Mouse (Mus musculus): Measurements from ENCODE around the gene Zbtb11. TPM values are rescaled to one million over a fixed set of nuclear protein-coding genes. Genes with fewer than 3 reads are reported as not detected.
"Not testable (repeated sequence)": the region's sequence is repeated elsewhere in the genome, so short reads cannot be mapped to it uniquely, and the experiment has no call there.

Zbtb11 gene
- polyA plus RNA-seq, 1 experiment from 2014 or later, result 17.6 TPM

DNA sequence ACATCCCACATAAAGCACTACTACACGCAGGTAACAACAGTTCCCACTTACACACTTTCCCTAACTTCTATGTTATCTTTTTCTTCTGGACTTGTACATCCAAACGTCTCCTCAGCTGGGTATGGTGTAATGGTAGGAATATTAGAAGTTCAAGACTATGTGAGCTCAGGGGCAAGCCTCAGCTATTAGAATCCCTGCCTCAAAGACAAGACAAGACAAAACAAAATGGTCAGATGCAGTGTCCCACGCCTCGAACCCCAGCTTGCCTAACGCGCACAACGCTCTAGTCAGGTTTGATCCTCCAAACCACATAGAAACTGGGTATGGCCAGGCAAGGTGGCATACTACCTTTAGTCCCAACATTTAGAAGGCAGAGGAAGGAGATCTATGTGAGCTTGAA lies 46.0 kb downstream of the Zbtb11 start:
- no peaks in the 10 kb centered on the region for H3K27me3 ChIP-seq (replicated peaks)

DNA sequence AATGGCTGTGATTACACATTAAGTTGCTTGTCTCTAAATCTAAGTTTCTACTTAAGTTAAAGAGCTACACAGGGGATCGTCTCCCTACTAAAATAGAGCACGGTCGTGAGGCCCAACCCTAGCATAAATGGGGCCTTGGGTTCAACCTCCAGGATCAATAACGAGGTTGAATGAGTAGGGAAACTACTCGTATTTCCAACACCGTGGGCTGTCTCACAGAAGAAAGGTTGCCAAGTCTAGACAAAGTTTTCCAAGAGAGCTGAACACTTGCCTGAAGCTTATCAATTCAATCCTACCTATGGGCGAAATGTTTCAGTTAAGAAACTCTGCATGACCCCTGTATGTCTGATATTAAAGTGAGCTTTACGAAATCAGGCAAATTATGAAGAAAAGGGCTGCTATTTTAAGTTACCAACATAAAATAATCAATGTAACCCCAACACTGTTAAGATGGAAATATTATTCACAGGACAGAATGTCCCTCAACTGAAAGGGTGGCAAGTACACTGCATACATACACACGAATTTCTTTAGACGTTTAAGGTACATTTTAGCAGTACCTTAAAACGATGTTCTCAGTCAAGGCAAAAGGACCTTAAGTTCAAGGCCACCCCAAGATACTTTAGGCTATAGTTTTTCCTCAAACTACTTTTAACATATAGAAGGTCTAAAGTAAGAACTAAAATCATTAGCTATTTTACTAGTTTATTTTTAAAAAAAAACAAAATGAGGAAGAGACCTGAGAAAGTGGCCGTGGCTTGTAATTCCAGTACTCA lies 54.4 kb downstream of the Zbtb11 start:
- H3K27ac ChIP-seq, result peak overlapping the region; percentile 92; the same call in 1 of the 2 replicates
- H3K36me3 ChIP-seq, result peaks cover 41% of the 10 kb centered on the region
- H3K27me3 ChIP-seq (replicated peaks), result no peaks in the 10 kb centered on the region
- 31% methylated on average over 12 of the region's 12 CpGs for WGBS (ENCODE audit: insufficient replicate concordance)
- H3K4me2 ChIP-seq, result peak overlapping the region; percentile 89
- ATAC-seq, result no peak
- peak overlapping the region; percentile 95 for H3K4me3 ChIP-seq
- peaks cover 45% of the 10 kb centered on the region for H3K4me1 ChIP-seq
- H3K9me3 ChIP-seq (replicated peaks), result no peaks in the 10 kb centered on the region
- H3K9ac ChIP-seq, result peak overlapping the region; percentile 94

More for the DNA sequence above, 46.0 kb downstream of the Zbtb11 start:
- no peaks in the 10 kb centered on the region for H3K9me3 ChIP-seq (replicated peaks)
- WGBS (ENCODE audit: insufficient replicate concordance), result 83% methylated on average over 7 of the region's 7 CpGs
- ATAC-seq, result no peak
- H3K4me3 ChIP-seq, result no peak overlapping the region
- no peak overlapping the region for H3K27ac ChIP-seq
- H3K36me3 ChIP-seq, result peaks cover 72% of the 10 kb centered on the region
- H3K9ac ChIP-seq, result no peak overlapping the region
- no peak overlapping the region for H3K4me2 ChIP-seq
- no peaks in the 10 kb centered on the region for H3K4me1 ChIP-seq

DNA sequence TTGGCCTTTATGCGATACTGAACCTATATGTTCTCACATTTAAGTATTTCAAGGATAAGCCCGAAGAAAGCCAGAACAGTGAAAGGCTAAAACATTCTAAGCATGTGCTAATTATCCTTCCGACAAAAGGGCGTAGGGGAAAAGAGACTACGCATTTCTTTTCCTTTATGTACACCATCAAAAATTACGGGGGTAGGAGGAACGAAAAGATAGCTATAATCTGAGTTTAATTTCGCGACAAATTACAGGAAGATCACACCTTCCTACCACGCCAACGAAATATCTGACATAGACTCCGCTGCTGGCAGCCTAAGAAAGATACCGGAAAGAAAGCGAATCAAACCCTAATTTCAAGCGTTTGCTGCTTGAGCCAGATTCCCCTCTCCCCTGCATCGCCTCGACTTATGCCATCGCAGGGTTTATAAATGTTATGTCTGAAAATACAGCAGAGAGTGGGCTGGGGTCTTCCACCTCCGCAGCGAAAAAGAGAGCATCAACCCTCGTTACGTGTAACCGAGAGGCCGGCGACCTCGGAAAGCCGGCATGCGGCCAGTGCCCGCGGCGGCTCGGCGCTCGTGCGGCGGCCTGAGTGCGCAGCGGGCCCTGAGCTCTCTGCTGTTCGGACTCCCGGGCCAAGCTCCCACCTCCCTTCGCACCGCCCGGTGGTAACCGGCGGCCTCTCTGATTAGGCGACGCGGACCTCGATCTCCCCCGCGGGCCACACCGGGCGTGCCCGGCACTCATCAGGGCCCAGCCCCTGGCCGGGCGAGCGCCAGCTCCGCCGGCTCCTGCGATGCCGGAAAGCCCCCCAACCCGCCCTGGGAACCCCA lies 55.3 kb downstream of the Zbtb11 start:
- ATAC-seq, result peak; percentile 92

DNA sequence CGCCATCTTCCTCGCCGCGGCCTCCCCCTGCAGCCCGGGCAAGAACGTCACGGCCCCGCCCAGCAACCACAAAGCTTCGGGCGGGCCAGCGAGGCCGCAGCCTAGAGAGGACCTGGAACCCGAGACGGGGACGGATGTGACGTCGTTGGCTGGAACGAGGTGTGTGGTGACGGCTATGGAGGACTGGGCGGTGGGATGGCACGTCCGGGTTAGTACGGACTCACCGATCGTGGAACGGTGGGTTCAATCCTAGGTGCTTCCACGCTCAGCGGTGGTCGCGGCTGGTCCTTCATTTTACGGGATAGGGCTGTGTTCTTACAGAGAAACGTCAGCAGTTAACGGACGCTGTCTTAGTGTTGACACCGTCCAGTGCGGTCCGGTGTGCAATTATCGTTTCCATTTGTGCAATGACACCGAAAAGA lies 56.0 kb downstream of the Zbtb11 start, which contains the start of gene Pcnp:
Gene Pcnp (minus strand): TSS at position 79 of the 422 bp plus-strand sequence.
- peak; percentile 98 for ATAC-seq
- Histone ChIP-seq H3K27ac (peak within 1 kb of the TSS; percentile 92), H3K27me3 (replicated peaks) (no peaks in the 10 kb centered on the region), H3K4me2 (peak within 1 kb of the TSS; percentile 89), H3K36me3 (peaks cover 48% of the 10 kb centered on the region), H3K4me1 (peaks cover 47% of the 10 kb centered on the region), H3K9ac (peak within 1 kb of the TSS; percentile 94), H3K4me3 (peak within 1 kb of the TSS; percentile 95), H3K9me3 (replicated peaks) (no peaks in the 10 kb centered on the region)
- WGBS (ENCODE audit: insufficient replicate concordance), result under 1% methylated on average over 39 of the region's 39 CpGs

More for the DNA sequence above, 55.3 kb downstream of the Zbtb11 start:
- H3K4me2 ChIP-seq, result peak overlapping the region; percentile 89
- H3K36me3 ChIP-seq, result peaks cover 47% of the 10 kb centered on the region
- H3K9me3 ChIP-seq (replicated peaks), result no peaks in the 10 kb centered on the region
- H3K4me1 ChIP-seq, result peaks cover 45% of the 10 kb centered on the region
- under 1% methylated on average over 62 of the region's 62 CpGs for WGBS (ENCODE audit: insufficient replicate concordance)
- no peaks in the 10 kb centered on the region for H3K27me3 ChIP-seq (replicated peaks)
- peak overlapping the region; percentile 95 for H3K4me3 ChIP-seq
- peak overlapping the region; percentile 92 for H3K27ac ChIP-seq
- peak overlapping the region; percentile 94 for H3K9ac ChIP-seq

DNA sequence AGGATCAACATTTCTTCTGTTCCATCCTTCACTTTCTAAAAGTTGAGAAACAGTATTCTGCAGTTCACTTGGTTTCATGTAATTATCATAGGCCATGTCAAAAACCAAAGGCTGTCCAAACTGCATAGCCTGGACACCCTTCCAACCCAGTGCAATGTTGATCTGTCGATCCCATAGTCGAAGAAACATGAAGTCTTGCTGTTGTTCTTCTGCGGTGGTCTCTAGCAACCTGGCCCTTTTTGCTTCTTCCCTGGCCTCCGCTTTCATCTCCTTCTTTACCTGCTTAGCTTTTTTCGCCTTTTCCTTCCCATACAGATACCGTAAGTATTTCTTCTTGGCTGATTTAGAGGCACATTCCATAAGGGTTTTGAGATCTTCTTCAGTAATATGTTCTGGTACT lies 60.9 kb downstream of the Zbtb11 start:
- no peak for ATAC-seq
- no peak overlapping the region for H3K4me2 ChIP-seq
- peaks cover 41% of the 10 kb centered on the region for H3K36me3 ChIP-seq
- H3K4me1 ChIP-seq, result peaks cover 42% of the 10 kb centered on the region
- H3K4me3 ChIP-seq, result no peak overlapping the region
- H3K9ac ChIP-seq, result no peak overlapping the region
- H3K9me3 ChIP-seq (replicated peaks), result no peaks in the 10 kb centered on the region
- WGBS (ENCODE audit: insufficient replicate concordance), result 91% methylated on average over 6 of the region's 6 CpGs
- H3K27me3 ChIP-seq (replicated peaks), result no peaks in the 10 kb centered on the region
- no peak overlapping the region for H3K27ac ChIP-seq

DNA sequence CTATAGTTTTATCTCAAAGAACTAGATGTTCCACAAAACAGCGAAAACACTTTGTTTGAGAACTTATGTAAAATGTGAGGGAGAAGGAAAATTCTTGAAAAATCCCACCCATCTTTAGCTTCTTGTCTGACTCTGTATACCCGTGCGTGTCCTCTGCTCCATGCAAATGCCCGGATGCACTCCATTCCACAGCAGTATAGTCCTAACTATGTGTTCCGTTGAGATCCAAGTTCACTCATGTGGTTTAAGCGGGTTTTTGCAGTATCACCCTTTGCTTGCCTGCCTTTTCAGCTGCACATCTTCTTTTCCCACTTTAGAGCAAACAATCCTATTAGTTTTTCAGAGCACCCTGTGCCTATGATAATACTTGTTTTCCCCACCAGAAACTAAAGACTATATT lies 62.8 kb downstream of the Zbtb11 start:
- H3K4me3 ChIP-seq, result peak overlapping the region; percentile 89
- WGBS (ENCODE audit: insufficient replicate concordance), result 27% methylated on average over 6 of the region's 6 CpGs
- H3K4me1 ChIP-seq, result peaks cover 30% of the 10 kb centered on the region
- H3K9me3 ChIP-seq (replicated peaks), result no peaks in the 10 kb centered on the region
- H3K4me2 ChIP-seq, result peak overlapping the region; percentile 82
- peaks cover 41% of the 10 kb centered on the region for H3K36me3 ChIP-seq
- H3K27ac ChIP-seq, result peak overlapping the region; percentile 36; the same call in 1 of the 2 replicates
- peak overlapping the region; percentile 85 for H3K9ac ChIP-seq
- no peak for ATAC-seq
- H3K27me3 ChIP-seq (replicated peaks), result no peaks in the 10 kb centered on the region

GRCm38 (mm10) chr16:56037138-56038010 lies 63.7 kb downstream of the Zbtb11 start, which contains the start of gene Trmt10c:
Gene Trmt10c (minus strand): TSS chr16:56037819.
- peaks cover 34% of the 10 kb centered on the region for H3K36me3 ChIP-seq
- peak within 1 kb of the TSS; percentile 82 for H3K4me2 ChIP-seq
- under 1% methylated on average over 63 of the region's 63 CpGs for WGBS (ENCODE audit: insufficient replicate concordance)
- H3K9me3 ChIP-seq (replicated peaks), result no peaks in the 10 kb centered on the region
- peak within 1 kb of the TSS; percentile 89 for H3K4me3 ChIP-seq
- H3K27me3 ChIP-seq (replicated peaks), result no peaks in the 10 kb centered on the region
- peak within 1 kb of the TSS; percentile 87 for H3K27ac ChIP-seq
- H3K9ac ChIP-seq, result peak within 1 kb of the TSS; percentile 85
- H3K4me1 ChIP-seq, result peaks cover 25% of the 10 kb centered on the region
- ATAC-seq, result peak; percentile 99

DNA sequence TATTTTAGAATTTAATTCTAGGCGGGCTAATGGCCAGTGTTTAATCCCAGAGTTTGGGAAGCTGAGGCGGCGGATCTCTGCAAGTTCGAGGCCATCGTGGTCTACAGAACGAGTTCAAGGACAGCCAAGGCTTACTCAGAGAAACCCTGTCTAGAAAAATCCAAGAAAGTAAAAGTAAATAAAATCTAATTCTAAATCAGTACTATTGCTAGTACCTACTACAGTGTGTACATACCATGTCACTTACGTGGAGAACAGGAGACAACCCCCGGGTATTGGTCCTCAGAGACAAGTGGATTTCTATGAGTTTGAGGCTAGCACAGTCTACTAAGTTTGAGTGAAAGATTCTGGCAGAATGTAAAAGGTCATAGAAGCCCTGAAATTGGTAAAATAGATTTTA lies 64.4 kb downstream of the Zbtb11 start:
- peak overlapping the region; percentile 89 for H3K4me3 ChIP-seq
- peaks cover 27% of the 10 kb centered on the region for H3K36me3 ChIP-seq
- ATAC-seq, result no peak
- no peaks in the 10 kb centered on the region for H3K9me3 ChIP-seq (replicated peaks)
- peak overlapping the region; percentile 87 for H3K27ac ChIP-seq
- peak overlapping the region; percentile 82 for H3K4me2 ChIP-seq
- H3K4me1 ChIP-seq, result peaks cover 25% of the 10 kb centered on the region
- WGBS (ENCODE audit: insufficient replicate concordance), result 22% methylated on average over 8 of the region's 8 CpGs
- H3K27me3 ChIP-seq (replicated peaks), result no peaks in the 10 kb centered on the region
- peak overlapping the region; percentile 85 for H3K9ac ChIP-seq

- H3K4me3 ChIP-seq; H3K4me1 ChIP-seq; H3K27me3 ChIP-seq (replicated peaks); ATAC-seq; H3K36me3 ChIP-seq; H3K27ac ChIP-seq; H3K9ac ChIP-seq; H3K9me3 ChIP-seq (replicated peaks); H3K4me2 ChIP-seq: not testable (repeated sequence)
- WGBS (ENCODE audit: insufficient replicate concordance), result no CpG with 5 or more reads among the region's 4 CpGs
These were observed 74.4 kb downstream of the Zbtb11 start, which contains the start of gene Senp7 for GRCm38 (mm10) chr16:56048038-56048437. Gene Senp7 (plus strand): TSS chr16:56048338.

- H3K4me2 ChIP-seq, result no peak overlapping the region
- H3K9me3 ChIP-seq (replicated peaks), result no peaks in the 10 kb centered on the region
- peaks cover 6% of the 10 kb centered on the region; the same call in 1 of the 2 replicates for H3K4me1 ChIP-seq
- no peak overlapping the region for H3K9ac ChIP-seq
- H3K27me3 ChIP-seq (replicated peaks), result no peaks in the 10 kb centered on the region; the same call in 1 of the 2 replicates
- no peak for ATAC-seq
- H3K4me3 ChIP-seq, result no peak overlapping the region
- H3K36me3 ChIP-seq, result no peaks in the 10 kb centered on the region
- 72% methylated on average over 3 of the region's 3 CpGs for WGBS (ENCODE audit: insufficient replicate concordance)
- H3K27ac ChIP-seq, result no peak overlapping the region
These were observed 82.2 kb downstream of the Zbtb11 start for GRCm38 (mm10) chr16:56055911-56056310.

- 67% methylated on average over 7 of the region's 7 CpGs for WGBS (ENCODE audit: insufficient replicate concordance)
- Histone ChIP-seq H3K9me3 (replicated peaks) (no peaks in the 10 kb centered on the region), H3K36me3 (no peaks in the 10 kb centered on the region), H3K9ac (no peak overlapping the region), H3K27me3 (replicated peaks) (no peaks in the 10 kb centered on the region; the same call in 1 of the 2 replicates), H3K27ac (no peak overlapping the region), H3K4me1 (peaks cover 6% of the 10 kb centered on the region; the same call in 1 of the 2 replicates), H3K4me3 (no peak overlapping the region), H3K4me2 (no peak overlapping the region)
- ATAC-seq, result no peak
These were observed 83.4 kb downstream of the Zbtb11 start for GRCm38 (mm10) chr16:56056944-56057590.
